Mouse (Mus musculus): ENCODE data around the gene Clic4. TPM values are rescaled to one million over a fixed set of nuclear protein-coding genes. Genes with fewer than 3 reads are reported as not detected.

The Clic4 gene
- polyA plus RNA-seq, 1 experiment from 2014 or later: 63.8 TPM

GRCm38 (mm10) chr4:135306533-135306932 is 33.9 kb upstream of the Clic4 start:
- ATAC-seq (replicated peaks): no peak
- H3K4me2 ChIP-seq: no peak overlapping the region
- H3K27ac ChIP-seq: no peak overlapping the region
- no peak overlapping the region for H3K9ac ChIP-seq
- WGBS: 64% methylated on average over 4 of the region's 4 CpGs
- no peaks in the 10 kb centered on the region for H3K4me1 ChIP-seq
- no peak overlapping the region for H3K4me3 ChIP-seq
- H3K27me3 ChIP-seq (replicated peaks): no peaks in the 10 kb centered on the region
- H3K9me3 ChIP-seq: no peaks in the 10 kb centered on the region
- no peaks in the 10 kb centered on the region for H3K36me3 ChIP-seq (replicated peaks)

GRCm38 (mm10) chr4:135302261-135302660 is 29.6 kb upstream of the Clic4 start:
- Histone ChIP-seq H3K4me2 (no peak overlapping the region), H3K9me3 (no peaks in the 10 kb centered on the region), H3K27me3 (replicated peaks) (no peaks in the 10 kb centered on the region), H3K4me3 (no peak overlapping the region), H3K27ac (no peak overlapping the region), H3K36me3 (replicated peaks) (no peaks in the 10 kb centered on the region), H3K4me1 (peaks cover 6% of the 10 kb centered on the region; the same call in 1 of the 2 replicates), H3K9ac (no peak overlapping the region)
- no peak for ATAC-seq (replicated peaks)
- WGBS: 81% methylated on average over 10 of the region's 10 CpGs

DNA sequence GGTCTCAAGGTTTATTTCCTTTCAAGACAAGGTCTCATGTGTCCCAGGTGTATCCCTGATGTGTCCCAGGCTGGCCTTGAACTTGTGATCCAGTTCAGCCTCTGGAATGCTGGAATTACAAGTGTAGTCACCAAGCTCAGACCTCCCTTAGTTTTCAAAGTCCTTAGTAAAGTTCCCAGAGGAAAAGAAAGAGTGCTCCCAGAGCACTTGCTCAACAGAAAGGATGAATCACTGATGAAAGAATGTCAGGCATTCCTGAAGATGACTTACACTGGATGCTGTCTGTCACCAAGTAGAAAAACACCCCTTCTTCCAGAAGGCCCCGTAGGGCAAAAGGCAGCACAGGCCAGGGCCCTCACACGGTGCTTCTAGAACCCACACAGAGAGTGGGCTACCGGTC is 28.6 kb upstream of the Clic4 start:
- Histone ChIP-seq H3K9ac (no peak overlapping the region), H3K27me3 (replicated peaks) (no peaks in the 10 kb centered on the region), H3K4me1 (peaks cover 6% of the 10 kb centered on the region; the same call in 1 of the 2 replicates), H3K36me3 (replicated peaks) (no peaks in the 10 kb centered on the region), H3K4me3 (no peak overlapping the region), H3K27ac (no peak overlapping the region), H3K9me3 (no peaks in the 10 kb centered on the region), H3K4me2 (no peak overlapping the region)
- WGBS: 80% methylated on average over 3 of the region's 3 CpGs
- no peak for ATAC-seq (replicated peaks)

GRCm38 (mm10) chr4:135300248-135301041 is 27.8 kb upstream of the Clic4 start:
- no peak overlapping the region for H3K9ac ChIP-seq
- no peaks in the 10 kb centered on the region for H3K36me3 ChIP-seq (replicated peaks)
- no peak overlapping the region for H3K27ac ChIP-seq
- peaks cover 6% of the 10 kb centered on the region; the same call in 1 of the 2 replicates for H3K4me1 ChIP-seq
- 93% methylated on average over 26 of the region's 26 CpGs for WGBS
- no peak overlapping the region for H3K4me3 ChIP-seq
- no peaks in the 10 kb centered on the region for H3K27me3 ChIP-seq (replicated peaks)
- ATAC-seq (replicated peaks): no peak
- H3K9me3 ChIP-seq: no peaks in the 10 kb centered on the region
- H3K4me2 ChIP-seq: no peak overlapping the region

GRCm38 (mm10) chr4:135298680-135299079 is 26.1 kb upstream of the Clic4 start:
- Histone ChIP-seq H3K27ac (no peak overlapping the region; the same call in 1 of the 2 replicates), H3K9ac (no peak overlapping the region), H3K36me3 (replicated peaks) (no peaks in the 10 kb centered on the region), H3K27me3 (replicated peaks) (no peaks in the 10 kb centered on the region), H3K4me2 (no peak overlapping the region), H3K4me3 (no peak overlapping the region), H3K9me3 (no peaks in the 10 kb centered on the region), H3K4me1 (peaks cover 6% of the 10 kb centered on the region; the same call in 1 of the 2 replicates)
- WGBS: 88% methylated on average over 10 of the region's 10 CpGs
- no peak for ATAC-seq (replicated peaks)

DNA sequence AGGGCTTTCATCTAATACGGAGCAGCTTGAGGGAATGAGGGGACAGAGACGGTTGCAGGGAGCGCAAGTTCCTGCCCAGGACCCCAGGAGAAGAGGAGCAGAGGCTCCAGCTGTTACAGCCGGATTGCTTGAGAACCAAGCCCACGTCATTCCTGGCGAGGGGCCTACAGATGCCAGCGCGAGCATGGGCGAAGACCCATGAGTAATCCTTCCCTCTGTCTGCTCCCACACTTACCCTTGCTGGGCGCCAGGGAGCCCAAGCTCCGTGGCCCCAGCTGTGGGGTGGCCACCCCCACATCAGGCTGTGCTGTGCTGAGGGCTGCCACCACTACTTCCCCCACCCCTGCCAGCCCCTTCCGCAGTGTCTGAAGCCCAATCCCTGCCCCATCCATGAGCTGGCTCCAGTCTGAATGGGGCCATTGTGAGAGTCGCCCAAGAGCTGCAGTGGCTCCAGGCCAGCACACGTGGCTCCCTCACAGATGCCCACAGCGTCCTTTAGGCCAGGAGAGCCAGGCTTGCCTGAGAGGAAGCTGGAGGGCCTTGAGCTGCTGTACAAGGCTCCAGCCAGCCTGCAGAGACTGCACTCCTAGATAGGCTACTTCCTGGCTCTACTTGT is 25.4 kb upstream of the Clic4 start:
- Histone ChIP-seq H3K9me3 (no peaks in the 10 kb centered on the region), H3K4me1 (peaks cover 6% of the 10 kb centered on the region; the same call in 1 of the 2 replicates), H3K27me3 (replicated peaks) (no peaks in the 10 kb centered on the region), H3K4me2 (no peak overlapping the region), H3K9ac (no peak overlapping the region), H3K36me3 (replicated peaks) (no peaks in the 10 kb centered on the region), H3K27ac (no peak overlapping the region; the same call in 1 of the 2 replicates), H3K4me3 (no peak overlapping the region)
- ATAC-seq (replicated peaks): peak; percentile 74
- WGBS: 58% methylated on average over 15 of the region's 15 CpGs

- 87% methylated on average over 7 of the region's 7 CpGs for WGBS
- ATAC-seq (replicated peaks): no peak
These were observed 24.5 kb upstream of the Clic4 start for GRCm38 (mm10) chr4:135297146-135297545.

DNA sequence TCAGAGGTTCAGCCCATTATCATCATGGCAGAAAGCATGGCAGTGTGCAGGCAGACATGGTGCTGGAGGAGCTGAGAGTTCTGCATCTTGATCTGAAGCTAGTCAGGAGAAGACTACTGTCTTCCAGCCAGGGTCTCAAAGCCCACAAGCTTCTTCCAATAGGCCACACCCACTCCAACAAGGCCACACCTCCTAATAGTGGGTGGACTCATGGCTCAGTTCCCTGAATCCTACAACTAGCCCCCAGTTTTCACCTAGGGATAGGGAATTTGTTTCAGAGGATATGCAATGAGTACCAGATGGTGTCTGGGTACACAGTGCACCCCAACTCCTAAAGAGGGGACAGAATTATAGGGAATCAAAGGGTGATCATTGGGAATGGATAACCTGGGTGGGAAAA is 24.0 kb upstream of the Clic4 start:
- Histone ChIP-seq H3K27me3 (replicated peaks) (no peaks in the 10 kb centered on the region), H3K9ac (no peak overlapping the region), H3K4me2 (no peak overlapping the region), H3K4me3 (no peak overlapping the region), H3K36me3 (replicated peaks) (no peaks in the 10 kb centered on the region), H3K4me1 (peaks cover 6% of the 10 kb centered on the region; the same call in 1 of the 2 replicates), H3K9me3 (no peaks in the 10 kb centered on the region), H3K27ac (no peak overlapping the region)
- ATAC-seq (replicated peaks): no peak

More at GRCm38 (mm10) chr4:135297146-135297545, 24.5 kb upstream of the Clic4 start:
- Histone ChIP-seq H3K9ac (no peak overlapping the region), H3K9me3 (no peaks in the 10 kb centered on the region), H3K4me3 (no peak overlapping the region), H3K27ac (no peak overlapping the region), H3K4me2 (no peak overlapping the region), H3K36me3 (replicated peaks) (no peaks in the 10 kb centered on the region), H3K4me1 (peaks cover 6% of the 10 kb centered on the region; the same call in 1 of the 2 replicates), H3K27me3 (replicated peaks) (no peaks in the 10 kb centered on the region)

GRCm38 (mm10) chr4:135293813-135294212 is 21.2 kb upstream of the Clic4 start:
- H3K4me2 ChIP-seq: no peak overlapping the region
- H3K9ac ChIP-seq: no peak overlapping the region
- no peak overlapping the region for H3K4me3 ChIP-seq
- no peak overlapping the region for H3K27ac ChIP-seq
- 96% methylated on average over 3 of the region's 3 CpGs for whole genome bisulfite sequencing
- H3K9me3 ChIP-seq: no peaks in the 10 kb centered on the region
- no peaks in the 10 kb centered on the region for H3K36me3 ChIP-seq (replicated peaks)
- H3K27me3 ChIP-seq (replicated peaks): no peaks in the 10 kb centered on the region
- H3K4me1 ChIP-seq: peaks cover 6% of the 10 kb centered on the region; the same call in 1 of the 2 replicates
- no peak for ATAC-seq (replicated peaks)

DNA sequence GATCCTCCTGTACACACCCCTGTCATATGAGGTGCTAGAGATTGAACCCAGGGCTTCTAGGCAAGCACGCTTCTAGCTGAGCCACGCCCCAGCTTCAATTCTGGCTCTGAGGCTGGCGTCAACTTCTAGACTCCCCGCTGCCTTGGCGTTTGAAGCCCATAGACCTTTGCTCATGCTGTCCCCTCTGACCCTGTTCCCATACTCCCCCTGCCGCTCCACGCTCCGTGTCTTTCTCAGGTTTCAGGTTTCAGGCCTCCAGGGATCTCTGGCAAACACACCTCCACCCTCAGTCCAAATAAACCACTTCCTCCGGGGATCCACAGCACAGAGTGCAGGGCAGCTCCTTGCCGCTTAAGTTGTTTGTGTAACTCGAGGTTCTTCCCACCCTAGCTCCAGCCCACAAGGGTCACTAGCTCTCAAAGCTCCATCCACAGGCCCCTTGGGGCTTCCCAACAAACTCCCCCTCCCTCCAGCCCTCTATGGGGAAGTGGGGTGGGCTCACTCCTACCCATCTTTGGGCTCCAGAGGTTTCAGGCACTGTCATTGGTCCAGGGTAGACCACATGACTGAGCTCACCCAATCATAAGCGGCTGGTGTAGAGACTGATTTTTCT is 20.0 kb upstream of the Clic4 start:
- H3K27ac ChIP-seq: no peak overlapping the region
- 15% methylated on average over 12 of the region's 12 CpGs for WGBS
- no peak for ATAC-seq (replicated peaks)
- no peak overlapping the region for H3K9ac ChIP-seq
- no peaks in the 10 kb centered on the region for H3K36me3 ChIP-seq (replicated peaks)
- H3K9me3 ChIP-seq: no peaks in the 10 kb centered on the region
- H3K4me1 ChIP-seq: no peaks in the 10 kb centered on the region
- H3K4me3 ChIP-seq: no peak overlapping the region
- no peak overlapping the region for H3K4me2 ChIP-seq
- H3K27me3 ChIP-seq (replicated peaks): no peaks in the 10 kb centered on the region

- Histone ChIP-seq H3K4me1 (no peaks in the 10 kb centered on the region), H3K9ac (no peak overlapping the region), H3K9me3 (no peaks in the 10 kb centered on the region), H3K27ac (no peak overlapping the region), H3K4me3 (no peak overlapping the region), H3K36me3 (replicated peaks) (no peaks in the 10 kb centered on the region), H3K4me2 (no peak overlapping the region), H3K27me3 (replicated peaks) (no peaks in the 10 kb centered on the region)
- WGBS: 58% methylated on average over 6 of the region's 6 CpGs
- ATAC-seq (replicated peaks): no peak
These were observed 19.2 kb upstream of the Clic4 start for GRCm38 (mm10) chr4:135291841-135292240.

DNA sequence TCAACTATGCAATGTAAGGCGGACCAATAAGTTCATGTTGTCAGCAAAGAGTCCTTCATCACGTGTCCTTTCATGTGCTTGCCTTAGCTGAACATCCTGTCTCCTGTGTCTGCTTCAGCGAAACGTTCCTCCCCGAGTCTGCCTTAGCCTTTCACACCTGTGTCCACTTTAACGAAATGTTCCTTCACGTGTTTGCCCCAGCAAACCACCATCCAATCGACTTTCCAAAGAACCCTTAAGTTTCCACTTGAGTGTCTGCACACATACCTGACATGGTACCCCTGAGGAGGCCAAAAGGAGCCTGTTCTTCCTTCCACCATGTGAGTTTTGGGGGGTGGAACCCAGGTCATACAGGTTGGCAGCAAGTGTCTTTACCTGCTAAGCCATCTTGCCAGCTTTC is 18.6 kb upstream of the Clic4 start:
- 93% methylated on average over 8 of the region's 8 CpGs for WGBS

More for the DNA sequence above, 18.6 kb upstream of the Clic4 start:
- H3K27ac ChIP-seq: no peak overlapping the region
- no peaks in the 10 kb centered on the region for H3K36me3 ChIP-seq (replicated peaks)
- no peak overlapping the region for H3K9ac ChIP-seq
- H3K4me2 ChIP-seq: no peak overlapping the region
- no peak for ATAC-seq (replicated peaks)
- H3K4me1 ChIP-seq: no peaks in the 10 kb centered on the region
- no peak overlapping the region for H3K4me3 ChIP-seq
- H3K27me3 ChIP-seq (replicated peaks): no peaks in the 10 kb centered on the region
- no peaks in the 10 kb centered on the region for H3K9me3 ChIP-seq
